Mouse (Mus musculus) adrenal gland, postnatal 25 days (tissue): ENCODE results near the gene Nemf. TPM values are rescaled to one million over a fixed set of nuclear protein-coding genes. Genes with fewer than 3 reads are reported as not detected.

Experiments
- DNase-seq: peaks from one replicate; pipeline ENCODE4 v3.0.0; 2021; ENCODE audit warnings: mixed read lengths
- total RNA-seq: library from RNA; stranded (reverse); gene quantifications from 2 replicates; pipeline ENCODE4 v1.2.3, GENCODE M21; 2021

The Nemf gene
- total RNA-seq, 1 experiment from 2014 or later: 47.0 TPM

DNA sequence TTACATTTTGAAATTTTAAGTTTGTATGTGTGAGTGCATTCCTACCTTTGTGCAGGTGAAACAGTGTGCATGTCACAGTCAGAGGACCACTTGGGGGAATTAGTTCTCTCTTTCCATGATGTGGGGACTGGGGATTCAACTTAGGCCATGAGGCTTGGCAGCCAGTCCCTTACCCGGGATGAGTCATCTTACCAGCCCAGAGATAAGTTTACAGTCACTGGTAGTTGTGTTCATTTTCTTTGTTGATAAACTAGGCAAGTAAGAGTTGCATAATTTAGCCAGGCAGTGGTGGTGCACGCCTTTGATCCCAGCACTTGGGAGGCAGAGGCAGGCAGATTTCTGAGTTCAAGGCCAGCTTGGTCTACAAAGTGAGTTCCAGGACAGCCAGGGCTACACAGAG is 52.9 kb downstream of the Nemf start:
- DNase-seq: no peak

- no peak for DNase-seq
Measured at GRCm38 (mm10) chr12:69302171-69302570, 54.8 kb downstream of the Nemf start.

- no peak for DNase-seq
Measured at GRCm38 (mm10) chr12:69300391-69300790, 56.6 kb downstream of the Nemf start.

GRCm38 (mm10) chr12:69299831-69300230 is 57.1 kb downstream of the Nemf start:
- no peak for DNase-seq

DNA sequence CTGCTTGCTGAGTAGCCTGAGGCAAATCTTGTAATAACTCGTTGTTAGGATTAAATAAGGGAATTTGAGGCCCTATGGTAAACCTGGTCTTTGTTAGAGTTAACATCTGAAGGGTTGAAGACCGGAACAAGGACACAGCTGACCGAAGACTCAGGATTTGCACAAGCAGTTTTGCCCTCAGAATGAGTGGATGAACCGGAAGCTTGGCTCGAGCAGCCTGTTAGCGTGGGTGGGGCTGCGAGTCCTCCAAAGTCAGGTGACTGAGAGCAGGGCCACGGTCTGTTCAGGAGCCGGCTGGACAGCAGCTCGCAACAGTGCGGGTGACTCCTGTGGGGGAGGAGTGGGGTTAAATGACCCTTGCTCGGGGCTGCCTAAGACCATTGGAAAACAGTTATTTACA is 57.7 kb downstream of the Nemf start:
- DNase-seq: peak; percentile 57

GRCm38 (mm10) chr12:69298281-69298680 is 58.7 kb downstream of the Nemf start:
- no peak for DNase-seq

DNA sequence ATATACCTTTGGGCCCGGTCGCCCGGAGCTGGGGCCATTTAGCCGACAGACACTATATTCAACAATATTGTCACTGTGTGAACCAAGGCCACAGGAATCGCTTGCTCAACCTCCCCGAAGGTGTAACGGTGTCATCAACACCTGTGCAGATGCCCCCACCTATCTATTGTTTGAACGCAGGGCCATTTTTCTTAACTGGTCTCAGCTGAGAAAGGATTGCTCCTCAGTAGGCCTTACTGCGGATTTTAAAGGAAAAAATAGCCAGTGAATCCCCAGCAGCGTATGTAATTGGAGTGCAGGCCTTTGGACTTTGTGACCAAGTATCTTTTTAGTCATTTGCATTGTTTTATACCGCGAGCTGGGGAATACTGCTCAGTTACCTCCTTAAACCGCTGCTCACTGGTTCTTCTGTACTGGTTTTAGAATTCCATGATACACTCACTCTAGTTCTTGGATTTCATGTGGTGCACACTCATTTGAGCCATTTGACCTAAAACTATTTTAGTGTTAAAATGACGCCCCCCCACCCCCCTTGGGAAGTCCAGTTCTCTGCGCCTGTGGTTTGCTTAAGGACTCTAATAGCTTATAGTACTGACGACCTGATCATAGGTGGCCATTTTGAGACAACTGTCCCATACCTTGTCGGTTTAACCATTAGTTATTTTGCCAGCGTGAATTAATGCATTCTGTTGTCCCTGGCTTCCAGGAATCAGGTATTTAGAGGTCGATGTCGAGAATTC is 59.4 kb downstream of the Nemf start:
- DNase-seq: no peak

- DNase-seq: peak; percentile 86
Measured at GRCm38 (mm10) chr12:69296511-69297410, 60.2 kb downstream of the Nemf start, which contains the start of gene Klhdc2. TSS of gene Klhdc2 (plus strand) at chr12:69296681.

GRCm38 (mm10) chr12:69295651-69296050 is 61.3 kb downstream of the Nemf start:
- DNase-seq: no peak

GRCm38 (mm10) chr12:69294936-69295335 is 62.0 kb downstream of the Nemf start:
- DNase-seq: no peak

GRCm38 (mm10) chr12:69293815-69294214 is 63.1 kb downstream of the Nemf start:
- DNase-seq: no peak

- DNase-seq: no peak
Measured at GRCm38 (mm10) chr12:69292401-69292800, 64.6 kb downstream of the Nemf start.

DNA sequence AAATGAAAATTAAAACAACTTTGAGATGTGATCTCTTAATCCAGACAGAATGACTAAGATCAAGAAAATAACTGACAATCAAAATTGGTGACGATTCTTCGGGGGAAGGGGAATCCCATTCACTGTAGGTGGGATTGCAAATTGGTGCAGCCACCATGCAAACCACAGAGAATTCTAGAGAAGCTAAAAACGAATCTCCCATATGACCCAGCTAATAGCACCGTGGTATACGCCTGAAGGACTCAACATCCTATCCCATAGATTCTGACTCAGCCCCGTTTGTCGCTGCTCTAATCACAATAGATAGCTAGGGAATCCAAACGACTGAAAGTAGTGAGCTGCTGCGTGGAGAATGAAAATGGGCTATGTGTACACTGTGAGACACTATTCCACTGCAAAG is 68.3 kb downstream of the Nemf start:
- DNase-seq: no peak

GRCm38 (mm10) chr12:69287535-69287934 is 69.4 kb downstream of the Nemf start:
- no peak for DNase-seq

DNA sequence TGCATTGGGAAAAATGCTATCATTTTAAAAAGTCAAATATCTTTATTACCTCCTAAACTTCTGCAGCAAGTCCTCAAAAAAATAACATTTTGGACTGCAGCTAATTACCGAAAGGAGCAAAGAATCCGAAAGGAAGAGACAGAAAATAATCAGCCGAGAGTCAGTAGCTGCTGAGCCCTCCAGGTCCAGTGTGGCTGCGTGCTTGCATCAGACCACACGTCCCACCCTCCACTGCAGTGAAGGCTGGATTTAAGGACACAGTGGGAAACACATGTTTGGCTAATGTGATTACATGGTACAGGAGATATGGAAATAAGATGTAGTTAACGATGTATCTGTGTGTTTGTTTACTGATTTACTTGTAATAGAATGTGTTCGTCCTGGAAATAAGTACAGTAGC is 73.8 kb downstream of the Nemf start:
- no peak for DNase-seq

- no peak for DNase-seq
Measured at GRCm38 (mm10) chr12:69280915-69281314, 76.0 kb downstream of the Nemf start.

GRCm38 (mm10) chr12:69279931-69280469 is 77.0 kb downstream of the Nemf start:
- no peak for DNase-seq

DNA sequence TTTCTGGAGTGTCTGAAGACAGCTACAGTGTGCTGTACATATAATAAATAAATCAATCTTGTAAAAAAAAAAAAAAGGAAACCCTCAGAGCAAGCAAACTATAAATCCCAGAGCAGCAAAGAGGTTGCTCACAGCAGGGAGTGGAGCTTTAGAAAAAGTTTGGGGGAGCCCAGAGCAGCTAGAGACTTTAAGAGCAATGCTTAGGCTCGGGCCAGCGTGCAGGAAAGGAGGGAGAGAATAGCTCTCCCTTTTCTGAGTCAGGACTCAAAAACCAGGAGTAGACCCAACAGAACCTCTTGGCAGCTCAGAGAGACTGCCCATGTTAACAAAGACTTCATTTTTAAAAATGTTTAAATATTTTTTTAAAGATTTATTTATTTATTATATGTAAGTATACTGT is 88.0 kb downstream of the Nemf start:
- DNase-seq: no peak

DNA sequence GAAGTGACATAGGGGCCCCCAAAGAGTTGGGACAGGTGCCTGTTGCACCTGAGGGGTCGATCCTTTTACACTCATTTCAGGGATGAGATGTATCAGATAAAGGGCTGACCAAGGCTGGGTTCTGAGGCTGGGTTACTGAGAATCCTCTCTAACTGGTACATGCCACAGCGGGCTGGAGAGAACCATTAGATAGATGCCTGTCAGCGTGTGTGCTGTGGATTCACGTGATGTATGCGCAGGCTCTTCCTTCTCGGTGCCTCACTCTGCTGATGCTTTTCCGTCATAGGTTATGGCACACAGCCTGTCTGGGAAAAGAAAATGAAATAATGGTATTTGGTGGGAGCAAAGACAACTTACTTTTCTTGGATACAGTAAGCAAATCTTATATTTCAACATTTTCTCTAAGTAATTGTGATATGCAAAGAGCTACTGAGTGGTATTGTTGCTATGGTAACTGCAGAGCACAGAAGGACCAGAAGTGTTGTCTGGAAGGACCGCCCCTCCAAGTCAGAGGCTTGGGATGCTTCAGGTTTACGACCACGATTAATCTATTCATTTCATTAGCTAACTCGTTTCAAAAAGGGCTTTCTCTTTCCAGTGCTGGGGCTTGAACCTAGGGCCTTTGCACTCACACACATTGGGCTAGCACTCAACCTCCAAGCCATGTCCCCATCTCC is 88.9 kb downstream of the Nemf start:
- DNase-seq: no peak

- DNase-seq: no peak
Measured at GRCm38 (mm10) chr12:69265031-69265430, 91.9 kb downstream of the Nemf start.

DNA sequence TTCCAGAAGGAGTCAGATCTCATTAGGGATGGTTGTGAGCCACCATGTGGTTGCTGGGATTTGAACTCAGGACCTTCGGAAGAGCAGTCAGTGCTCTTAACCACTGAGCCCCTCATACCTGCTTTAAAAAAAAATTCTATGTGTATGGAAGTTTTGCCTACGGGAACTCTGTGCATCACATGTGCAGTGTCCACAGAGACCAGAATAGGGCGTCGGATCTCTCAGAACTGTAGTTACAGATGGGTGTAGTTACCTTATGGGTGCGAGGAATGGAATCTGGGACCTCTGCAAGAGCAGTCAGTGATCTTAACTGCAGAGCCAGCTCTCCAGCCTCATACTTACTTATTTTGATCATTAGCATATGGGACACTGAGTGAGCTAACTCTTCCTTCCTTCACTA is 94.7 kb downstream of the Nemf start:
- no peak for DNase-seq
